Mouse (Mus musculus) ES-E14 (cell line): ENCODE results near the gene AC124502.3.

Experiments
- CHD2 ChIP-seq: IDR thresholded peaks from 2 replicates; pipeline ENCODE4 v1.6.1; 2014; ENCODE audit warnings: mild to moderate bottlenecking, low read depth, low read length, inconsistent platforms
- HCFC1 ChIP-seq: IDR thresholded peaks from 2 replicates; pipeline ENCODE4 v1.6.1; 2012; ENCODE audit warnings: low read length, inconsistent platforms, borderline replicate concordance; ENCODE audit not compliant: insufficient read depth
- ZNF384 ChIP-seq: IDR thresholded peaks from 2 replicates; pipeline ENCODE4 v1.6.1; 2012; ENCODE audit warnings: low read depth, low read length, inconsistent platforms

DNA sequence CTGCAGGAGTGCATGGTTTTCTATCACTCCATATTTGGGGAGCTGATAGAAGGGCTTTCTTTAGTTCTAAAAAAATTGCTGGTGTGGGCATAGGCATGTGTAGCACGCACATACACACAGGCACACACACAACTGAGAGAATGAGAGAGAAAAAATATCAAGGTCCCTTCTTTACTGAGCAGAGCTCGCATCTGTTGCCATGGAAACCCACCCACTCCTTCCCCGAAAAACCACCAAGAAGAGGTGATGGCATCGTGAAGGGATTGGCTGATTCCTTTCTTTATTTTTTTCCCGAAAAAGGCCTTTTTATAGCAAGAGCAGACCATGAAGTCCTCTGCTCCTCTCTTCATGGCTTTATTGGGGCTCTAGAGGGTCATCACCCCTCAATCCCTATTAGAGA lies 44.6 kb upstream of the AC124502.3 start:
- TF ChIP-seq ZNF384 (no peak), HCFC1 (no peak), CHD2 (no peak)
